Mouse (Mus musculus): ENCODE data around the gene Kcnk2. TPM values are rescaled to one million over a fixed set of nuclear protein-coding genes. Genes with fewer than 3 reads are reported as not detected.

Gene Kcnk2
- total RNA-seq (2021) = 1 to 10 TPM; 1.7 to 2.6 TPM

DNA sequence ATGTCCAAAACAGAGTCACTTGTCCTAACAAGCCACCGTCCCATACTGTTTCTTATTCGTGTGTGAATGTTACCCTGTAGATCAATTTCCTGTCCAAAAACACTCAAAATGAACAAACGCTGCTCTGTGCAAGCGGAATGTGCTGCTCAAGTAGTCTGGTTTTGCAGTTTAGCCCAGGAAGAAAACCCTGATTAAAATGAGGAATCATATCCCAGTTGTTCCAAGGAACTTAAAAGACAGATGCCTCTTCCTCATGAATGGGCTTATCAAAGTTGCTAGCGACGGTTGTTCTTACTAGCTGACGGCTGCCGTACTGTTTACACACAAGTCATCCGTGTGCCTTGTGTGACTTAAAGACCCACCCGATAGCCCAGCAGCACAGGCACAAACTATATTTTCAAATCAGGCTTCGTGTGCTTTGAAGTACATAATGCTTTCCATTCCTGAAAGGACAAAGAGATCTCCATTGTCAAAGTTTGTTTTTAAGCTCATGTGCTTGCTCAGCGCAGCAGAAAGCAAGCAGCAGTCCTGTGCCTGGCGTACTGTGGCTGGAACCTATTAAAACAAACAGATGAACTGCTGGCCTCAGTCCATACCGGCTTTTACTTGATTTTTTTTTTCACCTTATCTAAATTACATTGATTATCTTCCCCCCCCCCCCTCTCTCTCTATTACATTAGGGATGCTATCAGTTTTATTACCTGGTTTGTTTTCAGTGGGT lies at the start of gene Kcnk2:
Gene Kcnk2 (minus strand): TSS at position 51 of the 721 bp plus-strand sequence.
- intact Hi-C loops (cut with DNase I) = no loop called here
- DNase-seq = no peak

DNA sequence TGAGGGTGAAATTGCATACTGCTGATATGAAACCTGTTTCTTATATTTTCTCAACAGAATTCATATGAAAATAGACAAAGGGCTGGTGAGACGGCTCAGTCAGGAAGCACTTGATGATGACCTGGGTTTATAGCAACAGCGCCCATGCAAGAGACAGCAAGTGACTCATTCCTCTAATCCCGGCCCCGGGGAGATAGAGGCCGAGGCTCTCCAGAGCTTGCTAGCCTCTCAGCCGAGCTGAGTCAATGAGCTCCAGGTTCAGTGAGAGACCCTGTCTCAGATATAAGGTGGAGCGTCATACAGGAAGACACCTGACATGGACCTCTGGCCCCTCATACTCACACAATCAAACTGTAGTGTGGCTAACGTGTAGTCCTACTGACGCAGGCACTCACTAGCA lies 38.7 kb upstream of the Kcnk2 start:
- no peak for DNase-seq
- intact Hi-C loops (cut with DNase I) = no loop called here

DNA sequence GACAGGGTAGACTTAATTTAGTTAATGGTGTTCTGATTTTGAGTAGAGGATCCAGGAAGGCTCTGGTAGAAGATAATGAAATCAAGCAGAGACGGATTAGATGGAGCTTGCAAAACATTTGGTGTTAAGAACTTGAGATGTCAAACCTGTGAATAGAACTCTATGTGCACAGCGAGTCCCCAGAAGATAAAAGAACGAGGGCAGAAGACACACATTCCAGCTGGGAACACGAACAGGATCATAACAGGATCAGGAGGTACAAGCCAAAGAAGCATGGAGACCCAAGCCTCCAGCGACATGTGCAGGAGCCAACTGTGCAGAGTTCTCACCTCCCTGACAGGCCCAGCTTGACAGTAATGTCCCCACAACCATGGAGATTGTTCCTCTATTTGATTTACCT lies 35.1 kb upstream of the Kcnk2 start:
- intact Hi-C loops (cut with DNase I) = no loop called here
- no peak for DNase-seq

DNA sequence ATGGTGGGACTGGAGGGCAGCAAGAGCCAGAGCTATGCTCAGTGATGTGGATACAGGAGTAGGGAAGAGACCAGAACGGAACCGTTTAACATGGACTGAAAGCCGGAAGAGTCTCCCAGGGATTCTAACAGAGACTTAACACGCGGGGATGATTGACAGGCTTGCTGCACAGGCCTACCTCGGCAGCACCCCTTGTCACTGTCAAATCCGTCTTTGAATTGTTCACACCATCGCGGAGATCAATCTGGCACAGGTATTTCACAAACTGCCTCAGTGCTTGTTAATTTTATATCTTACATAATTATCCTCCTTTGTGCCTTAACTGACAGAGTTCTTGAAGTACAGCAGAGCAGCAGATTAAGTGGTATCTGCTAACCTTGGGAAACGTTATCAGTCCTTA lies 33.4 kb upstream of the Kcnk2 start:
- intact Hi-C loops (cut with DNase I) = no loop called here
- DNase-seq = no peak

DNA sequence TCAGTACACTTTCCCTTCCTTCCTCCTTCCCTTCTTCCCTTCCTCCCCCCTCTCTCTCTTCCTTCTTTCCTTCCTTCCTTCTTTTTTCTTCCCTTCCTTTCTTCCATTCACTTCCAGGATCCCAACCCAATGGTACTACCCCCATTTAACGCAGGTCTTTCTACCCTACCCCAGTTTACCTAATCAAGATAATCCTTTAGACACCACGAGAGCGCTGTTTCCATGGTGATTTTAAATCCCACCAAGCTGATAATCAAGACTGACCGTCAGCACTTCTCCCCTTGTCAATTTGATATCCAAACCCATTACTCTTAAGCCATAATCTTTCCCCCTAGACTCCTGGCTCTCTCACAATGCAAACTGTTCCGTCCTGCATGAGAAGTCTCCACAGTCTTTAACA lies 29.4 kb upstream of the Kcnk2 start:
- intact Hi-C loops (cut with DNase I) = no loop called here
- DNase-seq = no peak

DNA sequence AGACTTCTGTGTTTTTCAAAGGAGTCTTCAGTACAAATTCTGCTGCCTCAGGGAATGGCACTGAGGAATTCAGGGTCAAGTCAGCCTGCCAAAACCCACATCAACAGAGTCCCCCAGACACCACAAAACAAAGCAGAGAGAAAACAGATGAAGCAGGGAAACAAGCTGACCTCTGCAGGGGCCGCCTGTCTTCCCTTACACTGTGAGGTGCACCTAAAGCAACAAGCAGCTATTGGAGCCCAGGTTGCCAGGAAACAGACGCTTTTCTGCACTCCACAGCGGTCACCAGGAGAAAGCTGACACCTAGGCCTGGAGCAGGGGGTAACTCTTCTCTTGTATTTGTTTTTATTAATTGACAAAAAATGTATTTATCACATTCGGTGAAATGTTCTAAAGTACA lies 28.5 kb upstream of the Kcnk2 start:
- intact Hi-C loops (cut with DNase I) = no loop called here
- no peak for DNase-seq

DNA sequence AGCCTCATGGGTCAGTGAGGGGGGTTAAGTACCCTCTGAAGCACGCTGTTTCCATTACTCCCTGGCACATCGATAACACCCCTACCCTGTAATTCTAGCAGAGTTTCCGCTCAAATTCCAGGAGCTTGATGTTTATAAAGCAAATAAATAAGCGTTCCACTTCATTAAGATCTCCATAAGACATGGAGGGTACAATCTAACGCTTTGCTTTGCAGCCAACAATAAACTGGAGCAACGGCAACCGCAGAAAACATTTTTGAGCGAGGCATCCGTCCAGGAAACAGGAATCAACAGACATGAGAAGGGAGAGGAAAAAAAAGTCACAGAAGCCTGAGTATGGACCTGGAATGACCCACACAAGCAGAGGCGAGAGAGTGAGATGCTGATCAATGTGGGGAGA lies 27.5 kb upstream of the Kcnk2 start:
- intact Hi-C loops (cut with DNase I) = no loop called here
- DNase-seq = no peak

DNA sequence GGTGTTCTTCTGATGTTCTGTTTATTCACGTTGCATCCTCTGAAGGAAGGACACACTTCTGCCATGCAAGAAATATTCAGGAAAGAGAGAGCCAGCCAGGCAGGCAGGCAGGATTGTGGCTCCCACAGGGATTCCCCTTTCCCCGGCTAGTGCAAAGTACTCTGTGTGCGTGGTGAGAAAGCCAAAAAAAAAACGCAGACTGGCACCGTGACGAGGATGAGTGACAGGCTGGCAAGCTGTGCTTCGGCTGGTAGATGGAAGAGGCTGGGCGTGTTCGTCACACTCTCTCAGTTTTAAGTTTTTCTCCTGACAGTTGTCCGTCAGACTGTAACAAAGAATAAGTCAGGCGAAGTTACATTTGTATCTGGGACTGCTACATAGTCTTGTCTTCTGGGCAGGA lies 24.2 kb upstream of the Kcnk2 start:
- DNase-seq = no peak
- intact Hi-C loops (cut with DNase I) = no loop called here

DNA sequence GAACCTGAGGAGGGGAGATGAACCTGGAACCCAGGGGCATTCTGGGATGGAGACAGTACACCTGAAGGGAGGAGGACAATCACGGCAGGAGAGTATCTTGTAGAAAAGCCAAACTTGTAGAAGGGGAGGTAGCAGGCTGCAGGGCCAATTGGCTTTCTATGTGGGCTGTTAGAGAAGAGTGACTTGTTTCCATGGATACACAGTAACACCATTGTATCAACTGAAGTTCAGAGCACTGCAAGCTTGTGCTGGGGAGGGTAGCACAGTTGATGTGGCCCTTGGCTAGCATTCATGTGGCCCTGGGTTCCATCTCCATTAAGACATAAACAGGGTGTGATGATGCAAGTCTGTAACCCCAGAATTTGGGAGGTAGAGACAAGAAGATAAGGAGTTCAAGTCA lies 17.8 kb upstream of the Kcnk2 start:
- intact Hi-C loops (cut with DNase I) = no loop called here
- no peak for DNase-seq

DNA sequence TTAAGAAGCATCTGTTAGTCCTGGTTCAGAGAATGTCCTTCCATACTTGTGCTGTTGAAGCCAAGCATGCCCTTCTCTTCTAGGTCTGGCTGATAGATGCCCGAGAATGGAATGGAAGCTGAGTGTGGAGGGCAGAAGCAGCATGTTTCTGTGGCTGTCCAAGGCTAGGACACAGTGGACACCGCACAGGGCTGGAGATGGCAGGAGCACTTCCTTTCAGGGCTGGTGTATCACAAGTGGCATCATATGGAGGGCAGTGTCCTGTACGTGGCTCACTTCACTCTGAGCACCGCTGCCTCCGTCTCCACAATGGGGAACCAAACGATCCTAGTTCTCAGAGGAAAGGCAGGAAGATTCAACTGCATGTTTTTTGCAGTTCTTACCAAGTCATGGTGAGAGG lies 7.8 kb upstream of the Kcnk2 start:
- intact Hi-C loops (cut with DNase I) = no loop called here
- no peak for DNase-seq

DNA sequence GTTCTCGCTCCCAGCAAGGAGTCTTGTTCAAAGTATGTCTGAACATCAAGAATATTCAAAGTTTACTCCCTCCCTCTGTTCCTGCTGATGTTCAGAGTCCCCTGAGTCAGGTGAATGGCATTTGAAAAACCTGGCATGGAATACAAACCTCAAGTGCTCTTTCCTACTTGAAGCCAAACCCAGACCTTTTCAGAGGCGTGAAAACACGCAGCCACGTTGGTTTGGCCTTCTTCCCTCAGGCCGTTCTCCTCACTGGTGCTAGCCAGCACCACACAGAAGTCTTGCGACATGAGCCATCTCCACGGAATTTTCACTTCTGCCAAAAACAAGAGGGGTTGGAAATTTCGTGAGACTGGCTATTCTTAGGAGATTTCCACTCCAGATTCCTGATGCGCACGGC lies 3.1 kb upstream of the Kcnk2 start:
- intact Hi-C loops (cut with DNase I) = no loop called here
- DNase-seq = peak; percentile 22 to 42

DNA sequence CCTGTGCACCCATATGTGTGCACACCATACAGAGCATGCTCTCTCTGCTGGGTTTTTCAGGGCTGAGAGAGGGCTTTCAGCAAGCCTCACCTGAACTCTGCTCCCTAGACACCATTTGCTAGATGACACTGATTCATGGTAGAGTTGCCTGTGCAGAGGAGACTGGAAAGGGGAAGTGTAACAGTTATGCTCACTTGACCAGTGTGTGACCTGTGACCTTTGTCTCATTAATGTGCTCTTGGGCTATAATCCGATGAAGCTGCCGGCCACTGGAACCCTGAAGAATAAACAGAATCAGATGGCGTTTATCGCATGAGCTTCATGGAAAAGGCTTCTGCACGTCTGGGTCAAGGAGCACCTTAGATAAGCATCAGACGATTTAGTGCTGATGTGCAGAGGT lies 1.5 kb upstream of the Kcnk2 start:
- DNase-seq = no peak
- intact Hi-C loops (cut with DNase I) = no loop called here

DNA sequence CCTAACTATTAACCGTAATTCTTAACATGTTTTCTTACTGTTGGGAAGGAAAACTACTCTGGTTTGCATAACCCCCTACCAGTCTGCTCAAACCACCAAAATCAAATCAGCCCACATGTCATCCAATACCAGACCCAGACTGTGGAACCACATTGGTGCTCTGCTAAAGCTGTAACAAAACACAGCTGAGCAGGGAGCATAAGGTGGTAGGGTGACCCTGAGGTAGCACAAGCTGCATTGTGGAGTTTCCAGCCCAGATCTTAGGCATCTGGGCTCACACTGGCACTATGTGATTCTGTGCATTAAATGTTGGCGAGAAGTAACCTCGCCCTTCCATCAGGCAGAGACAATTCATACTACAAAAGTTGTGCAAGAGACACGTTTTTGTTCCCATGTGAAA lies 1.1 kb upstream of the Kcnk2 start:
- intact Hi-C loops (cut with DNase I) = no loop called here
- no peak for DNase-seq

DNA sequence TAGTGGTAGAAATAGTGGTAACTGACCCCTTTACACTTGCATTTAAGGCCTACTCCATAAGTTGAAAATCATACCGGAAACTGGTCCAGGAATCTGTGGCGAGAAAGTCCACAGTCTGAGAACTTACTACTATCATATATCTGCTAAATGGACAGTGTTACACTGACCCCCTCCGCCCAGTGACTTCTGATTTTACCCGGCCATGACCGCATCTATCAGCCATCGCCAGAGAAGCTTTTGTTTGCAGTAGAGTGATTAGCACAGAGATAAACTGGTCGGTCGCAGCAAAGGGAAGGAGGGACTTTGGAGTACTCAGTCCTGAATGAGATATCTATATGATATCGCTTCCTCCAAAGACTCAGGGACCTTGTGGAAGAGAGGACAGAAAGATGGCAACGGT lies 15.2 kb downstream of the Kcnk2 start:
- no peak for DNase-seq
- intact Hi-C loops (cut with DNase I) = no loop called here

DNA sequence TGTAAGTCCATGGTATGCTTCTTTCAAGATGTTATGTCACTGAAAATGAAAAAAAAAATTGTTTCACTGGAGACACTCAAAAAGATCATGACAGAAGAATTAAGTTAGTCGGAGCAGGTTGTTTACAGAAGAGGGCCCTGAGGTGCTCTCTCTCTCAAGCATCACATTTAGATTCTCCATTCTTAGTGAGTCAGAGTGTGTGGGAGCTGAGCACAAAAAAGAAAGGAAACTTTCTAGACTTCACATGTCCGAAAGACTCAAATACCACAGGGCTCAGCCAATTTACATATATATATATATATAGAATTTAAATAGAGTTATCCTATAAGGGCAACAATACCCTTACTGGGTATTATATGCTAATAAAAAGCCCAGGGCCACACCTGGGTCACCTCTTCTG lies 15.9 kb downstream of the Kcnk2 start:
- intact Hi-C loops (cut with DNase I) = no loop called here
- DNase-seq = no peak

DNA sequence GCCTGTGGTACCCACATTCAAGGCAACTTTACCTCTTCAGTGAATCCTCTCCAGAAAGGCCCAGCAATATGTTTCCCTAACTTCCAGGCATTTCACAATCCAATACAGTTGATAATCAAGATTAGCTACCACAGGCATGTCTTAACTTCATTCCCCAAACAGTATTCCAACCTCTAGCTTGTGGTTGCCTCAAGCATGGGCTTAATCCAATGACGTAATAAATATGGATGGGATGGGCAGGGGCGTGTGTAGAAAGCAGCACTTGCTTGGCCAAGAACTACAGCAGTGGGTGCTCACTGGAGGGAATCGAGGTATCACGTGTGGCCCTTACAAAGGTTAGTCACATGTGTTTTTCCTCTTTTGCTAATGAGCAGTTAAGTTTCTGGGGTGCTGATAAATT lies 34.4 kb downstream of the Kcnk2 start:
- no peak for DNase-seq
- intact Hi-C loops (cut with DNase I) = no loop called here

DNA sequence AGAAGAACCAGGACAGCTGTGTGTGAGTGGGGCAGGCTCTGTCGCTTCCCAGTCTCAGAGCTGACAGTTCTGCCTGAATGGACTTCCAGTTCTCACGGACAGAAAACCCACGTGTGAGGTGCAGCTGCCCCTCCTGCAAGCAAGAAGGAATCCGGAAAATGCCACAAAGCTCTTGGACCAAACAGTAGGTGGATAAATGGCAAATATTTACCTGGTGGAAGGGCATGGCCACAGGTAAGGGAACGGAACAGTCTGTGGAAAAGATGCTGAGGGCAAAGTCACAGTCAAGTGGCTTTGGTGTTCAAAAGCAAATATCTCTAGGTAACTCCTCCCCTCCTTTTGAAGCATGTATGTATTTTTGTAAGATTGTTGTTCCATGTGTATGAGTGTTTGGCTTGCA lies 37.9 kb downstream of the Kcnk2 start:
- intact Hi-C loops (cut with DNase I) = no loop called here
- DNase-seq = no peak

DNA sequence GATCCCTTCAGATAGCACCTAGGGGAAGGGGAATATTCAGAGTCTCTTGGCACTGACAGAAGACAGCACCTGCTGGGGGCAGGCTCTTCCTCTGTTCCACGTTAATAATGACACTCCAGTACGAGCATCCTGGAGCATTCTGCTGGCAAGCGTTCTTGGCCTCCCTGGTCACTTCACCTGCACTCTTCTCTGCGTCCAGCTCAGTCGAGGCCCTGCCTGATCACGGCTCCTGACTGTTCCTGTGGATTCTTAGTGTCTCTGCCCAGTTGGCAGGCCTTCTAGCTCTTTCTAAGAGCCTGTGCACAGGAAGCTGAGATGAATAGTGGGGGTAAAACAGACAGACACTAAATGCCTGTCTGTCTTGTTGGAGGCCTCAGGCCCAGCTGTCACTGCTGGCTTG lies 39.5 kb downstream of the Kcnk2 start:
- intact Hi-C loops (cut with DNase I) = no loop called here
- DNase-seq = no peak

DNA sequence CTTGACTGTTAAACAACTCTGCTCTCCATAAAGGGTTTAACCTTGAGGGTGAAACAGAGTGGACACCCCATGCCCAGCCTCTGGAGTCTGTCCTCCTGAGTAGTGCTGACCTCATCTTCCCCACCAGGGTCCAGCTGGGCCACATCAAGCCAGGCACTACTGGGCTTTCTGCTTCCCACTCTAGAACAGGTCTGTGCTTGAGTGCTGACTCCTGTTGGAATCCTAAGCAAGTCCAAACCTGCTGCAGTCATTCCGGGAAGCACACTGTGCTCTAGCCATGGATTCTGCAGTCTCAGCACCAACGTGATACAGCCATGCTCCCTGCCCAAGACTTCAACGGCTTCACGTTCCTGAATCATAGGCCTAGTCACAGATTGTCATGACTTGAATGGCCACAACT lies 42.4 kb downstream of the Kcnk2 start:
- DNase-seq = no peak
- intact Hi-C loops (cut with DNase I) = no loop called here

DNA sequence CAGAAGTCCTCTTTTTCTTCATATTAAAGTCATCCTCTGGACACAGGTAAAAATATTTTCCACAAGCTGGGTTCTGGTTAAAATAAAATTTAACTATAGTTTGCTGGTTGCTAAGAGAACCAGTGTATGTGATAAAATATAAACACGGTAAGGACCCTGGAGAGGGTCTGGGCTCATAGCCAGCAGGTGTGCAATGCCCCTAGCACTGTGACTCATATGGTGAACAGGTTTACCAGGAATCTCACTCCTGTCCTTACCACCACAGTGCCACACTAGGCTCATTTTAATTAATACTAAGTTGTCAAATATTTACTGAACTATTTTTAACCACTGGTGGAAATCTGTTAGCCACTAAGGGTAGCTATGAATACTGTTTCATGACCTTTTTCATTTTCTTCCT lies 48.2 kb downstream of the Kcnk2 start:
- intact Hi-C loops (cut with DNase I) = no loop called here
- DNase-seq = no peak

DNA sequence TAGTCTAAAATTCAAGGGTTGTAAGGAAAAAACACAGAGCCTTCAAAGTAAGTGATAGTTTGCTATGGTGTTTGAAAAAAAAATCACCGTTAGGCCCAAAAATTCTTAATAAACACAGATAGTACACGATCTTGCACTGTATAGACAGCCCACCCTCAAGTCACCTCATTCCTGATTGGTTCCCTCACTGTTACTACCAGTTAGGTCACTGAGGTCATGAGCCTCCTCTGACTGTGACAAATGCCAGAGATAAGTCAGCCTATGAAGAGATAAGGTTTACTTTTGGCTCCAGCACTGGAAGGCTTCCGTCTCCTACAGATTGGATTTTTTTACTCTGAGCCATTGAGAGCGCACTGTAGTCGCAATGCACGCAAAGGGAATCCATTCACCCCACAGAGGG lies 50.3 kb downstream of the Kcnk2 start:
- DNase-seq = no peak

DNA sequence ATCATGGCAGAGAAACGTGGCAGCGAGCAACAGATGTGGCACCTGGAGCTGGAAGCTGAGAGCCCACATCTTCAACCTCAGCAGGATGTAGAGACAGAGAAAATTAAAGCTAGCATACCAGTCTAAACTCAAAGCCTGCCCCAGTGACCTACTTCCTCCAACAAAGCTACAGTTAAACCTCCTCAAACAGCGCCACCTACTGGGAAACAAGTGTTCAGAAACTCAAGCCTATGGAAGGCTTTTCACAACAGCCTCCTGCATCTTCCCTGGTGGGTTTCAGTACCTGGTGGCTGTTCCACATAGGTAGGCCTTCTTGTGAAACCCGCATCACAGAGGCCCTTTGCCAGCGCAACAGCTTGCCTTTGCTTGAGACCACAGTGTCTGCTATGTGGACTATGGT lies 52.9 kb downstream of the Kcnk2 start:
- intact Hi-C loops (cut with DNase I) = loop anchor here (10.0 kb wide), 1 partner anchor 226 kb away; no protein-coding TSS in a partner anchor
- DNase-seq = no peak

More for the DNA sequence above, 50.3 kb downstream of the Kcnk2 start:
- intact Hi-C loops (cut with DNase I) = no loop called here

DNA sequence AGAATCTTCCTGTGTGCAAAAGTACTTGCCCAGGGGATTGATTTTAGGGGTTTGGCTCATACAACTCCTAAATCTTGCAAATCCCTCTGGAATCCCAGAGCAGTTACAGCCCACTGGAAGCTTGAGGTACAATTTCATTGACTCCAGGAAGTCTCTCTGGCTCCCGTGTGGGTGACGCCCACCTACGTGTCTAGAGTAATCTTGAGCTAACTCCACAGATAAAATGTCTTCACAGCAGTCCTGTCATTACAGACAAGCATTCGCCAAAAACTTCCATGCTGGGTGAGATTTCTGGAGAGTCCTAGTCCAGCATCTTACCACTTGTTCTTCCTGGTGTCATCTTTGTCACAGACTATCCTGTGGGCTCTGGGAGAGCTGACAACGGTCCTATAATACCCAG lies 56.9 kb downstream of the Kcnk2 start:
- no peak for DNase-seq
- intact Hi-C loops (cut with DNase I) = loop anchor here (10.0 kb wide), 1 partner anchor 230 kb away; no protein-coding TSS in a partner anchor

Measured in heart, postnatal 36 days (tissue).